Mouse (Mus musculus) cortical plate, adult 2 months (tissue): Measurements from ENCODE around the gene Zfp831.

Experiments
- CTCF ChIP-seq: fragments of 200-500 bp; IDR thresholded peaks from 2 replicates; pipeline ENCODE4 v1.5.1; 2011; ENCODE audit warnings: mild to moderate bottlenecking, control low read depth, low read length; ENCODE audit not compliant: insufficient read depth; ENCODE audit errors: extremely low read depth
- POLR2A ChIP-seq: fragments of 200-500 bp; IDR thresholded peaks from 2 replicates; pipeline ENCODE4 v1.6.1; 2011; ENCODE audit warnings: mild to moderate bottlenecking, low read length, control low read depth; ENCODE audit not compliant: insufficient read depth; ENCODE audit errors: extremely low read depth

DNA sequence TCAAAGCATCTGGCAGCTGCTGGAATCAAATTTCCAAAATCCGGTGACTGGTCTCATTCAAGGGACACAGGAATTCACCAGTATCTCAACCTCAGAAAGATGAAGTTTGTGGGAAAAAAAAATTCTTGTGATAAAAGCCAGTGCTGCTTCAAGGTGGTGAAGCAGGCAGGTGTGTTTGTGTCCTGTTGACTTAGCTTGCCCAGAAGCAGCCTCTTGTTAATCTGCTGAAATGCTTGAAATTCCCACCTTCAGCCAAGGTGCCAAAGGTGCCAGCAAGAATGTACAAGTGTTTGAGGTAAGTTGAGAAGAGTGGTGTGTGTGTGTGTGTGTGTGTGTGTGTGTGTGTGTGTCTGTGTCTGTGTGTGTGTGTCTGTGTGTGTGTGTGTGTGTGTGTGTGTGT lies 110.9 kb downstream of the Zfp831 start:
- TF ChIP-seq CTCF (no peak), POLR2A (no peak)
